In genomic region chr12:32920185-32920788, GRCm38 (mm10) we compare ENCODE assay signal across 9 mouse cellular contexts. TPM values are rescaled to one million over a fixed set of nuclear protein-coding genes. Genes with fewer than 3 reads are reported as not detected.
DNase-seq lines count a peak whose midpoint lies in the region; ATAC-seq and TF ChIP-seq lines count a peak whose summit lies in the region.
"Had no signal": no experiment of that assay in that cellular context is flagged by ENCODE, and none has a peak within 500 bp of the region (broad histone marks: within the 10 kb centered on the region; RNA-seq: fewer than 3 reads in every experiment).

No protein-coding gene starts in this region.

- no peaks in the 10 kb centered on the region for H3K4me1 ChIP-seq in lung, embryonic 14.5 days (ENCODE audit: insufficient read depth)
- H3K4me1 ChIP-seq in small intestine, adult 2 months (ENCODE audit: control insufficient read depth, insufficient read depth, insufficient read length, low read length) = 0 out of 2 replicates have a peak, but pooled peaks cover 2% of the 10 kb centered on the region
- H3K4me1 ChIP-seq in forebrain, embryonic 13.5 days = no peaks in the 10 kb centered on the region
- H3K4me1 ChIP-seq: hindbrain, embryonic 15.5 days had no signal

- H3K9me3 ChIP-seq in lung, embryonic 14.5 days (ENCODE audit: low read depth, low read length) = no peaks in the 10 kb centered on the region
- H3K9me3 ChIP-seq in forebrain, embryonic 13.5 days (replicated peaks) = no peaks in the 10 kb centered on the region
- H3K9me3 ChIP-seq: hindbrain, embryonic 15.5 days had no signal

- intact Hi-C loops in left cerebral cortex, postnatal 36 days (cut with DNase I) = no loop called here

- H3K4me2 ChIP-seq in lung, embryonic 14.5 days = no peak overlapping the region
- no peak overlapping the region for H3K4me2 ChIP-seq in forebrain, embryonic 13.5 days
- H3K4me2 ChIP-seq: hindbrain, embryonic 15.5 days had no signal

- H3K27ac ChIP-seq in lung, embryonic 14.5 days (ENCODE audit: low read depth) = no peak overlapping the region
- no peak overlapping the region; the same call in 1 of the 2 replicates for H3K27ac ChIP-seq in small intestine, adult 2 months (ENCODE audit: insufficient read depth, low read depth, low read length)
- no peak overlapping the region for H3K27ac ChIP-seq in forebrain, embryonic 13.5 days
- H3K27ac ChIP-seq: hindbrain, embryonic 15.5 days had no signal

- no peaks in the 10 kb centered on the region for H3K27me3 ChIP-seq in lung, embryonic 14.5 days (ENCODE audit: insufficient read depth, low read length)
- no peaks in the 10 kb centered on the region for H3K27me3 ChIP-seq in small intestine, adult 2 months (ENCODE audit: control insufficient read depth, insufficient read depth, low read length)
- no peaks in the 10 kb centered on the region for H3K27me3 ChIP-seq in forebrain, embryonic 13.5 days
- H3K27me3 ChIP-seq: hindbrain, embryonic 15.5 days had no signal

- no peak for TF ChIP-seq POLR2A in small intestine, adult 2 months (IDR thresholded peaks at IDR 0.05; ENCODE audit: low read depth, low read length)

- DNase-seq in left cerebral cortex, adult 18-20 months (ENCODE audit: low spot score in 2 of 2) = peak; percentile 48 to 81
- DNase-seq in left cerebral cortex, postnatal 36 days (ENCODE audit: low spot score in 2 of 2) = no peak
- peak; percentile 26 for DNase-seq in MEL-GATA-1-ER (ENCODE audit: extremely low read depth, low read depth)
- DNase-seq in brain, adult 2 months (ENCODE audit: low read depth, low spot score) = peak; percentile 80
- peak; percentile 81 for DNase-seq in lung, embryonic 14.5 days

- TF ChIP-seq CTCF in lung, embryonic 14.5 days (IDR thresholded peaks at IDR 0.05; ENCODE audit: low read depth) = peak; percentile 85
- peak; percentile 96; the same call in 1 of the 2 replicates for TF ChIP-seq CTCF in small intestine, adult 2 months (IDR thresholded peaks at IDR 0.05; ENCODE audit: extremely low read depth, insufficient read length, insufficient replicate concordance, low read depth, low read length)

- 62% methylated on average over 8 of the region's 8 CpGs for WGBS in lung, embryonic 14.5 days
- 20% methylated on average over 8 of the region's 8 CpGs for WGBS in small intestine, adult 2 months
- WGBS in forebrain, embryonic 13.5 days = 73% methylated on average over 8 of the region's 8 CpGs

- no peak overlapping the region for H3K9ac ChIP-seq in lung, embryonic 14.5 days
- no peak overlapping the region for H3K9ac ChIP-seq in forebrain, embryonic 13.5 days
- H3K9ac ChIP-seq: hindbrain, embryonic 15.5 days had no signal

- H3K4me3 ChIP-seq in lung, embryonic 14.5 days (ENCODE audit: low read depth, low read length) = no peak overlapping the region
- no peak overlapping the region for H3K4me3 ChIP-seq in small intestine, adult 2 months (ENCODE audit: low read depth, low read length)
- no peak overlapping the region for H3K4me3 ChIP-seq in forebrain, embryonic 13.5 days
- H3K4me3 ChIP-seq: hindbrain, embryonic 15.5 days had no signal

- peak; percentile 78 for ATAC-seq in granulocyte monocyte progenitor cell, adult 5-6 weeks (replicated peaks; ENCODE audit: poor library complexity, severe bottlenecking)
- ATAC-seq in lung, embryonic 14.5 days (ENCODE audit: insufficient read depth) = no peak
- ATAC-seq in forebrain, embryonic 13.5 days = no peak

- no peaks in the 10 kb centered on the region for H3K36me3 ChIP-seq in lung, embryonic 14.5 days (ENCODE audit: insufficient read depth)
- no peaks in the 10 kb centered on the region for H3K36me3 ChIP-seq in small intestine, adult 2 months (ENCODE audit: control insufficient read depth, insufficient read depth, low read length)
- H3K36me3 ChIP-seq in forebrain, embryonic 13.5 days (ENCODE audit: poor library complexity, severe bottlenecking) = no peaks in the 10 kb centered on the region
- H3K36me3 ChIP-seq: hindbrain, embryonic 15.5 days had no signal

RNA-seq across cellular contexts. Expression of gene Sypl, which starts 33.4 kb away (rescaled TPM):
- 10 to 100 TPM; 37.0 to 37.7 TPM for total RNA-seq in left cerebral cortex, adult 18-20 months (2021)
- 10 to 100 TPM; 34.9 to 37.2 TPM for total RNA-seq in left cerebral cortex, postnatal 36 days (2021)
- total RNA-seq in granulocyte monocyte progenitor cell, adult 5-6 weeks (2014; fragmentation: Nextera tagmentation) = 115 and 136 TPM in 2 replicates
- 78.7 and 79.8 TPM in 2 replicates for total RNA-seq in granulocyte monocyte progenitor cell, adult 5-6 weeks (2017)
- 133 and 139 TPM in 2 replicates for polyA plus RNA-seq in lung, embryonic 14.5 days (2014; fragmentation: Nextera tagmentation; extraction: Ambion mirVana)
- polyA plus RNA-seq in small intestine, adult 2 months (2012; rRNA removed) = 21.7 and 33.1 TPM in 2 replicates
- 41.1 and 41.2 TPM in 2 replicates for polyA plus RNA-seq in forebrain, embryonic 13.5 days (2015; fragmentation: Nextera tagmentation; extraction: Ambion mirVana)

Comparison
In these comparisons a context has a peak if more than half of its experiments do, and no peak if none do; other contexts are left out.
1. DNase-seq: peak in left cerebral cortex, adult 18-20 months (2 of 2), MEL-GATA-1-ER (single experiment), brain, adult 2 months (single experiment) and lung, embryonic 14.5 days (single experiment); none in left cerebral cortex, postnatal 36 days (0 of 2).